Mouse (Mus musculus): ENCODE measurements around the gene Adrb1.

Adrb1 gene

GRCm38 (mm10) chr19:56703238-56704097, 18.5 kb upstream of the Adrb1 start:
- no peak for DNase-seq (ENCODE audit: low spot score)

GRCm38 (mm10) chr19:56705026-56705675, 16.8 kb upstream of the Adrb1 start:
- DNase-seq (ENCODE audit: low spot score) = no peak

- DNase-seq (ENCODE audit: low spot score) = no peak
These were observed 13.2 kb upstream of the Adrb1 start for GRCm38 (mm10) chr19:56708794-56709193.

- DNase-seq (ENCODE audit: low spot score) = no peak
These were observed 11.7 kb upstream of the Adrb1 start for GRCm38 (mm10) chr19:56710131-56710905.

GRCm38 (mm10) chr19:56713613-56714012, 8.4 kb upstream of the Adrb1 start:
- DNase-seq (ENCODE audit: low spot score) = no peak

GRCm38 (mm10) chr19:56714661-56715170, 7.3 kb upstream of the Adrb1 start:
- DNase-seq (ENCODE audit: low spot score) = no peak

GRCm38 (mm10) chr19:56718046-56718445, 4.0 kb upstream of the Adrb1 start:
- DNase-seq (ENCODE audit: low spot score) = no peak

GRCm38 (mm10) chr19:56720882-56721281, 1.1 kb upstream of the Adrb1 start:
- no peak for DNase-seq (ENCODE audit: low spot score)

- DNase-seq (ENCODE audit: low spot score) = no peak
These were observed 300 bp downstream of the Adrb1 start for GRCm38 (mm10) chr19:56722291-56722707.

GRCm38 (mm10) chr19:56722711-56723330, 822 bp downstream of the Adrb1 start:
- DNase-seq (ENCODE audit: low spot score) = no peak

- DNase-seq (ENCODE audit: low spot score) = no peak
These were observed 1.5 kb downstream of the Adrb1 start for GRCm38 (mm10) chr19:56723331-56724125.

GRCm38 (mm10) chr19:56724126-56724597, 2.2 kb downstream of the Adrb1 start:
- no peak for DNase-seq (ENCODE audit: low spot score)

GRCm38 (mm10) chr19:56727170-56727877, 5.3 kb downstream of the Adrb1 start:
- DNase-seq (ENCODE audit: low spot score) = no peak

GRCm38 (mm10) chr19:56734033-56734572, 12.1 kb downstream of the Adrb1 start:
- DNase-seq (ENCODE audit: low spot score) = no peak

- DNase-seq (ENCODE audit: low spot score) = no peak
These were observed 13.7 kb downstream of the Adrb1 start for GRCm38 (mm10) chr19:56735747-56736146.

- no peak for DNase-seq (ENCODE audit: low spot score)
These were observed 14.3 kb downstream of the Adrb1 start for GRCm38 (mm10) chr19:56736287-56736686.

- no peak for DNase-seq (ENCODE audit: low spot score)
These were observed 23.1 kb downstream of the Adrb1 start for GRCm38 (mm10) chr19:56745061-56745460.

- no peak for DNase-seq (ENCODE audit: low spot score)
These were observed 23.5 kb downstream of the Adrb1 start for GRCm38 (mm10) chr19:56745528-56745927.

GRCm38 (mm10) chr19:56746618-56747017, 24.6 kb downstream of the Adrb1 start:
- no peak for DNase-seq (ENCODE audit: low spot score)

GRCm38 (mm10) chr19:56747878-56748277, 25.9 kb downstream of the Adrb1 start:
- DNase-seq (ENCODE audit: low spot score) = no peak

Data from urinary bladder, postnatal 10 days (tissue).